Mouse (Mus musculus): Measurements from ENCODE around the gene Rmi1. TPM values are rescaled to one million over a fixed set of nuclear protein-coding genes. Genes with fewer than 3 reads are reported as not detected.
"Not testable (repeated sequence)": the region's sequence is repeated elsewhere in the genome, so short reads cannot be mapped to it uniquely, and the experiment has no call there.

Rmi1 gene
- polyA plus RNA-seq, 1 experiment = 9.4 TPM

DNA sequence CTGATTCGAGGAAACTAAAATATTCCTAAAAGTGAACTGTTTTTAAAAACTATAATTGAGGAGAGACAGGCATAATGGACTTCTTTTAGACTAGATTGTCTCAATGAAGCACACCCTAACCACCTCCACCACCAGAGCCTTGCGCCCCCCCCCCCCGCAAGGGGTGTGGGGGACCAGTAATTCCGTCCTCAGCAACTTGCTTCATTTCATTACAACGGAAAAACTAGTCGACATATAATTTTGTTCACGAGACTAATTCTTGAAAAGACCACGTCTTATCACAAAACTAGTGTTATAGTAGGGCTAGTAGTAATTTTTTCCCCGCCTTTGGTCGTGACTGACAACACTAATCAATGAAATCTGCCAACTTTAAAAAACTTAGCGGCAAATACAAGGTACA lies 1.5 kb upstream of the Rmi1 start:
- Histone ChIP-seq H3K36me3 (ENCODE audit: control insufficient read depth, insufficient read depth, low read length) (peaks cover 23% of the 10 kb centered on the region), H3K4me1 (ENCODE audit: control insufficient read depth, insufficient read depth, insufficient read length) (no peaks in the 10 kb centered on the region), H3K27me3 (ENCODE audit: control insufficient read depth, insufficient read depth, low read length) (no peaks in the 10 kb centered on the region), H3K27ac (ENCODE audit: insufficient read depth, low read length) (no peak overlapping the region), H3K4me3 (ENCODE audit: extremely low read depth, insufficient read depth, insufficient read length) (peak overlapping the region; percentile 85)
- 3% methylated on average over 11 of the region's 11 CpGs for WGBS
- TF ChIP-seq CTCF (IDR thresholded peaks at IDR 0.05; ENCODE audit: extremely low read depth, insufficient read depth, insufficient read length, insufficient replicate concordance) = no peak
- no peak for TF ChIP-seq POLR2A (IDR thresholded peaks at IDR 0.05; ENCODE audit: low read depth, low read length)
- no peak for DNase-seq (ENCODE audit: low read depth in 1 of 2, low spot score in 2 of 2)

DNA sequence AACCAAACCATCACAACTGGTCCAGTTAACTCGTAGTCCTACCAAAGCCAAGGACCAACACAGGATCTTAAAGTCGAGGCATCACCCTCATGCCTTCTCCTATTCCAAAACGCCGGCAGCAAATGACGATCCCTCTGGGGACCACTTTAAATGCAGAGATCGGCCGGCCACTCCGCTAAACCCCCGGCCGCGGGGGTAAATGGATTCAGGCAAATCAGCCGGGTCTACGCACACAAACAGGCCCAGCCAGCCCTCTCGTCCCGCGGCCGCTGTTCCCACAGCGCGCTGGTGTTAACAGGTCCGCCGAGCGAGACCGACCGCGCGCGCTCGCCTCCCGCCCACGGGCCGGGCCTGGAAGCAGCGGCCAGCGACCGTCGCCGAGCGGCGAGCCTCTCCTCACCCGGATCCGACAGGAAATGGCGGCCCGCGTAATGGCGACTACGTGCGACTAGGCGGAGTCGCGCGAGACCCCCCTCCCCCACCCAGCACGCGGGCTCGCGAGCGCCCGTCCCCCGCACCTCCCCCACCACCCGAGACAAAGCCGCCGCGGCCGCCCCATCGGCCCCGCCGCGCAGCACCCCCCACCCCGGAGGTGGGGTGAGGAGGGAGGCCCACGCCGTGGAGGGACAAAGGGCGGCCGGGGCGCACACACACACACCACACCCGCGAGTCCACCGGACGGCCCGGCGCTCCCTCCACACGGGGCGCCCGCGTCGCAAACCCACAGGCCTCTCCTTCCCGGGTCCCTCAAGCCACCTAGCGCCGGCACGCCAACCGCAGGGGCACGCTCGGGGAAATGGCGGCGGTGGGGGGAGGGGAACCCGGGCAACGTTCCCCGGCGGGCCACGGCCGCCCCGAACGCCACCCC lies 679 bp upstream of the Rmi1 start:
- no peak for TF ChIP-seq CTCF (IDR thresholded peaks at IDR 0.05; ENCODE audit: extremely low read depth, insufficient read depth, insufficient read length, insufficient replicate concordance)
- peak; percentile 59 to 73 for DNase-seq (ENCODE audit: low read depth in 1 of 2, low spot score in 2 of 2)
- WGBS = under 1% methylated on average over 97 of the region's 100 CpGs
- no peaks in the 10 kb centered on the region for H3K27me3 ChIP-seq (ENCODE audit: control insufficient read depth, insufficient read depth, low read length)
- peak overlapping the region; percentile 99 for H3K27ac ChIP-seq (ENCODE audit: insufficient read depth, low read length)
- H3K4me1 ChIP-seq (ENCODE audit: control insufficient read depth, insufficient read depth, insufficient read length) = no peaks in the 10 kb centered on the region
- H3K36me3 ChIP-seq (ENCODE audit: control insufficient read depth, insufficient read depth, low read length) = peaks cover 17% of the 10 kb centered on the region
- peak overlapping the region; percentile 85 for H3K4me3 ChIP-seq (ENCODE audit: extremely low read depth, insufficient read depth, insufficient read length)

DNA sequence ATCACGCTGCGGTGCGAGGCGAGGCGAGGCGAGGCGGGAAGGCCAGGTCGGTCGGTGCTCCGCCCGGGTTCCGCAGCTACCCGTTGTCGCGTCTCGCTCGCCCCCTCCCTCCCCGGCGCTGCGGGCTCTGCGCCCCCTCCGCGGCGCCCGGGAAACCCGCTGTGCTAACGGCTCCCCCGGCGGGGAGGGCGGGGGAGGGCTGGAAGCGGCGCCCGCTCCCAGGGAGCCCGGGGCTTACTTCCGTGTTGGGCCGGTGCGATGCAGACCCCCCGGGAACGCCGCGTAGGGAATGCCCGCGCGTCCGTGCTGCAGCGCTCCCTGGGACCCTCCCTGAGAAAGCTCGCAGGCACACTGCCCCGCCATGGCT lies 679 bp downstream of the Rmi1 start:
- Histone ChIP-seq H3K4me1 (ENCODE audit: control insufficient read depth, insufficient read depth, insufficient read length) (no peaks in the 10 kb centered on the region), H3K36me3 (ENCODE audit: control insufficient read depth, insufficient read depth, low read length) (peaks cover 9% of the 10 kb centered on the region), H3K27ac (ENCODE audit: insufficient read depth, low read length) (peak overlapping the region; percentile 99), H3K4me3 (ENCODE audit: extremely low read depth, insufficient read depth, insufficient read length) (peak overlapping the region; percentile 85), H3K27me3 (ENCODE audit: control insufficient read depth, insufficient read depth, low read length) (no peaks in the 10 kb centered on the region)
- peak in 1 of 2 experiments; percentile 74 for DNase-seq (ENCODE audit: low read depth in 1 of 2, low spot score in 2 of 2)
- TF ChIP-seq CTCF (IDR thresholded peaks at IDR 0.05; ENCODE audit: extremely low read depth, insufficient read depth, insufficient read length, insufficient replicate concordance) = no peak
- TF ChIP-seq POLR2A (IDR thresholded peaks at IDR 0.05; ENCODE audit: low read depth, low read length) = no peak; the same call in 1 of the 2 replicates
- 2% methylated on average over 44 of the region's 48 CpGs for WGBS

DNA sequence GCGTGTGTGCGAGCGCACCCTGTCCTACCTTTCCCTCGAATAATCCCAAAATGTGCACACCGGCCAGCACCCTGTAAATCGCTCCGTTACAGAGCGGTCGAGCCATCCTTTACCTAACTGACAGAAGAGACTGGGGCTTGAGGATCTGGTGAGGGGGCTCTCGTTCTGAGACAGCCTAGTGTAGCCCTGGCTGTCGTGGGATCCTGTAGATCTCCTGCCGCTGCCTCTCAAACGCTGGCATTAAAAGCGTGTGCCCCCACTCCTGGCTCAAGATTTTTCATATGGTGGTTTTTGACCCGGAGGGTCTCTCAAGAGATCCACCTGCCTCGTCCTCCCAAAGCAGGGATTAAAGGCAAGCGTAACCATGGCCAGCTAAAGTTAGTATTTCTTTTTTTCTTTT lies 1.2 kb downstream of the Rmi1 start, which contains the start of gene Hnrnpk:
Gene Hnrnpk (minus strand): TSS at position 101 of the 400 bp plus-strand sequence.
- not testable (repeated sequence) for H3K36me3 ChIP-seq (ENCODE audit: control insufficient read depth, insufficient read depth, low read length); H3K27me3 ChIP-seq (ENCODE audit: control insufficient read depth, insufficient read depth, low read length); H3K4me1 ChIP-seq (ENCODE audit: control insufficient read depth, insufficient read depth, insufficient read length); DNase-seq (ENCODE audit: low read depth in 1 of 2, low spot score in 2 of 2)
- 7% methylated on average over 17 of the region's 17 CpGs for WGBS
- Histone ChIP-seq H3K4me3 (ENCODE audit: extremely low read depth, insufficient read depth, insufficient read length) (peak within 1 kb of the TSS; percentile 85), H3K27ac (ENCODE audit: insufficient read depth, low read length) (peak within 1 kb of the TSS; percentile 99)

GRCm38 (mm10) chr13:58411073-58411472 lies 9.0 kb downstream of the Rmi1 start:
- TF ChIP-seq CTCF (IDR thresholded peaks at IDR 0.05; ENCODE audit: extremely low read depth, insufficient read depth, insufficient read length, insufficient replicate concordance) = no peak
- no peak for TF ChIP-seq POLR2A (IDR thresholded peaks at IDR 0.05; ENCODE audit: low read depth, low read length)
- peaks cover 1% of the 10 kb centered on the region; the same call in 1 of the 2 replicates for H3K36me3 ChIP-seq (ENCODE audit: control insufficient read depth, insufficient read depth, low read length)
- H3K27me3 ChIP-seq (ENCODE audit: control insufficient read depth, insufficient read depth, low read length) = no peaks in the 10 kb centered on the region
- H3K4me3 ChIP-seq (ENCODE audit: extremely low read depth, insufficient read depth, insufficient read length) = no peak overlapping the region
- no peak overlapping the region for H3K27ac ChIP-seq (ENCODE audit: insufficient read depth, low read length)
- no peak for DNase-seq (ENCODE audit: low read depth in 1 of 2, low spot score in 2 of 2)
- no peaks in the 10 kb centered on the region for H3K4me1 ChIP-seq (ENCODE audit: control insufficient read depth, insufficient read depth, insufficient read length)
- WGBS = 97% methylated on average over 4 of the region's 4 CpGs

DNA sequence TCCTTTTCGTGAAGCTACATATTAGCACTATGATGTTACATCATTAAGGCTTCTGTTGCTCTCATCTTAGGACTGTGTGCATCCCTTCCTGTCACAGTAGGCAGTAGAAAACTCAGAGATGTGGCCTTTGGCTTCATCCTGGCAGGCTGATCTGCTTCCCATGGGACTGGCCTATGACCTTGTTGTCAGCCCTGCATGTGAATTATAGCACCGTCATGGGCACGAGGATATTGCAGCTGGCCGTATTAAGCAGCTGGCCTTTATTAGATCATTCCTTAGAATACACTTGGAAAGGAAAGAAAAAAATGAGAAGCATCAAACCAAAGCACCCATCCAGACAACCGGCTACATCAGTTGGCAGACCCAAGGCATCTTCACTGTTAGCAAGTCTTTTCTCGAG lies 13.3 kb downstream of the Rmi1 start:
- no peaks in the 10 kb centered on the region for H3K36me3 ChIP-seq (ENCODE audit: control insufficient read depth, insufficient read depth, low read length)
- TF ChIP-seq POLR2A (IDR thresholded peaks at IDR 0.05; ENCODE audit: low read depth, low read length) = no peak
- 83% methylated on average over 6 of the region's 6 CpGs for WGBS
- no peak for DNase-seq (ENCODE audit: low read depth in 1 of 2, low spot score in 2 of 2)
- H3K27me3 ChIP-seq (ENCODE audit: control insufficient read depth, insufficient read depth, low read length) = no peaks in the 10 kb centered on the region
- peaks cover 3% of the 10 kb centered on the region for H3K4me1 ChIP-seq (ENCODE audit: control insufficient read depth, insufficient read depth, insufficient read length)
- no peak overlapping the region for H3K4me3 ChIP-seq (ENCODE audit: extremely low read depth, insufficient read depth, insufficient read length)
- H3K27ac ChIP-seq (ENCODE audit: insufficient read depth, low read length) = no peak overlapping the region

GRCm38 (mm10) chr13:58415838-58416237 lies 13.8 kb downstream of the Rmi1 start:
- Histone ChIP-seq H3K27me3 (ENCODE audit: control insufficient read depth, insufficient read depth, low read length) (no peaks in the 10 kb centered on the region), H3K27ac (ENCODE audit: insufficient read depth, low read length) (no peak overlapping the region), H3K36me3 (ENCODE audit: control insufficient read depth, insufficient read depth, low read length) (no peaks in the 10 kb centered on the region), H3K4me3 (ENCODE audit: extremely low read depth, insufficient read depth, insufficient read length) (no peak overlapping the region), H3K4me1 (ENCODE audit: control insufficient read depth, insufficient read depth, insufficient read length) (peaks cover 3% of the 10 kb centered on the region)
- TF ChIP-seq POLR2A (IDR thresholded peaks at IDR 0.05; ENCODE audit: low read depth, low read length) (no peak), CTCF (IDR thresholded peaks at IDR 0.05; ENCODE audit: extremely low read depth, insufficient read depth, insufficient read length, insufficient replicate concordance) (no peak)
- 87% methylated on average over 5 of the region's 5 CpGs for WGBS
- DNase-seq (ENCODE audit: low read depth in 1 of 2, low spot score in 2 of 2) = no peak

Measured in spleen, adult 2 months (tissue).